Mouse (Mus musculus): ENCODE data around the gene Ercc1. TPM values are rescaled to one million over a fixed set of nuclear protein-coding genes. Genes with fewer than 3 reads are reported as not detected.
A peak's percentile ranks its signal among the peaks of the same experiment; 100 is the strongest.

Gene Ercc1
- polyA plus RNA-seq, 1 experiment from 2014 or later = 108 TPM

DNA sequence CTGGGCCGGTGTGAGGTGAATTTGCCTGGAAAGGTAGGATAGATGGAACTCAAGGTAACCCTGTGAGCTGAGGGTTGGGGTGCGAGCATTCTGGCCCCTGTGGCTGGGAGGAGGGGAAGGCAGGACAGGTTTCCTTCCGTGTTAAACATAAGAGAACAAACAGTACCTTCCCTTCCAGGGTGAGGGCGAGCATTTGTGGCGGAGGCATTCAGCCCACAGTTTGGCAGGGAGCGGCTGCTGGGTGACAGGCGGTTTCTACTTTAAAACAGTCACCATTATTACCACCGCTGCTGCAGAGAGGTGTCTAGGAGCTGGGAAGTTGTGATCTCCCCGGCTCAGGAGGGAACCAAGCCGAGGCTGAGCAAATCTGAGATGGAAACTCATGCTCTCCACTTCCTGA lies 7.5 kb upstream of the Ercc1 start:
- DNase-seq (ENCODE audit: low spot score) (no peak), ATAC-seq (ENCODE audit: low FRiP score) (no peak)
- 66% methylated on average over 10 of the region's 10 CpGs for WGBS
- Histone ChIP-seq H3K27ac (ENCODE audit: low read depth, low read length) (no peak overlapping the region), H3K4me1 (replicated peaks; ENCODE audit: control insufficient read depth, insufficient read depth, low read length) (no peaks in the 10 kb centered on the region), H3K9ac (ENCODE audit: low read depth, low read length) (no peak overlapping the region), H3K9me3 (ENCODE audit: control insufficient read depth, low read length) (no peaks in the 10 kb centered on the region), H3K4me3 (ENCODE audit: low read depth, low read length) (no peak overlapping the region), H3K36me3 (ENCODE audit: control insufficient read depth, insufficient read depth, low read length) (no peaks in the 10 kb centered on the region), H3K27me3 (ENCODE audit: control insufficient read depth, insufficient read depth, low read length) (peaks cover 11% of the 10 kb centered on the region), H3K4me2 (replicated peaks; ENCODE audit: low read depth, low read length) (no peak overlapping the region)

DNA sequence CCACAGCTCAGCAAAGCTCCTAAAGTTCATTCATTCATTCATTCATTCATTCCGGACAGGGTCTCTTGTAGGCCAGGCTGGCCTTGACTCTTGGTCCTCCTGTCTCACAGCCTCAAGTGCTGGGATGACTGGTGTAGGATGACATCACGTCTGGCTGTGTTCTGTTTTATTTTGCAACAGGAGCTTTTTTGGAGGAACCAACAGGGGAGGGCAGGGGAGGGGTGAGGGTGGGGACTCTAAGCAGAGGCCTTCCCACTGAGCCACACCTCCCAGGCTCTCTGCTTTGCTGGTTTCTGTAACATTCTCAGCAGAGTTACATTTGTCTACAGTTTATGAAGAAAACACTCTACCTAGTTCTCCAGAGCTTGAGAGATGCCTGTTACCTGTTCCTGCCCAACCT lies 6.5 kb upstream of the Ercc1 start:
- DNase-seq (ENCODE audit: low spot score) (no peak), ATAC-seq (ENCODE audit: low FRiP score) (no peak)
- Histone ChIP-seq H3K27me3 (ENCODE audit: control insufficient read depth, insufficient read depth, low read length) (peaks cover 12% of the 10 kb centered on the region), H3K4me1 (replicated peaks; ENCODE audit: control insufficient read depth, insufficient read depth, low read length) (0 out of 2 replicates have a peak, but pooled peaks cover 3% of the 10 kb centered on the region), H3K4me3 (ENCODE audit: low read depth, low read length) (no peak overlapping the region), H3K4me2 (replicated peaks; ENCODE audit: low read depth, low read length) (no peak overlapping the region), H3K36me3 (ENCODE audit: control insufficient read depth, insufficient read depth, low read length) (no peaks in the 10 kb centered on the region), H3K9me3 (ENCODE audit: control insufficient read depth, low read length) (no peaks in the 10 kb centered on the region), H3K27ac (ENCODE audit: low read depth, low read length) (no peak overlapping the region), H3K9ac (ENCODE audit: low read depth, low read length) (no peak overlapping the region)
- 62% methylated on average over 2 of the region's 2 CpGs for WGBS

DNA sequence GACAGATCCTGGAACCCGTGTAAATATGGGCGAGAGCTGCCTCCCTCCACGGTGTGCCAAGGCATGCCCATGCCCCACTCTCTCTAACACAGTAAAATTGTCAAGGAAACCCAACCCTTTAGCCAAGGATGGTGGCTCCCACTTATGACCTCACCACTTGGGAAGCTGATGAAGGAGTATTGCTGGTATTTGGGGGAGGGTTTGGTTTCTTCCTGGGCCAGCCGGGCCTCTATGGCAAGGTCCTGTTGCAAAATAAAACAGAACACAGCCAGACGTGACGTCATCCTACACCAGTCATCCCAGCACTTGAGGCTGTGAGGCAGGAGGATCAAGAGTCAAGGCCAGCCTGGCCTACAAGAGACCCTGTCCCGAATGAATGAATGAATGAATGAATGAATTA lies 6.0 kb upstream of the Ercc1 start:
- DNase-seq (ENCODE audit: low spot score) (no peak), ATAC-seq (ENCODE audit: low FRiP score) (no peak)
- H3K9ac ChIP-seq (ENCODE audit: low read depth, low read length) = no peak overlapping the region
- no peaks in the 10 kb centered on the region for H3K9me3 ChIP-seq (ENCODE audit: control insufficient read depth, low read length)
- H3K4me3 ChIP-seq (ENCODE audit: low read depth, low read length) = no peak overlapping the region
- H3K4me2 ChIP-seq (replicated peaks; ENCODE audit: low read depth, low read length) = no peak overlapping the region
- H3K36me3 ChIP-seq (ENCODE audit: control insufficient read depth, insufficient read depth, low read length) = no peaks in the 10 kb centered on the region
- H3K4me1 ChIP-seq (replicated peaks; ENCODE audit: control insufficient read depth, insufficient read depth, low read length) = 0 out of 2 replicates have a peak, but pooled peaks cover 3% of the 10 kb centered on the region
- 82% methylated on average over 7 of the region's 7 CpGs for WGBS
- peaks cover 12% of the 10 kb centered on the region for H3K27me3 ChIP-seq (ENCODE audit: control insufficient read depth, insufficient read depth, low read length)
- H3K27ac ChIP-seq (ENCODE audit: low read depth, low read length) = no peak overlapping the region

DNA sequence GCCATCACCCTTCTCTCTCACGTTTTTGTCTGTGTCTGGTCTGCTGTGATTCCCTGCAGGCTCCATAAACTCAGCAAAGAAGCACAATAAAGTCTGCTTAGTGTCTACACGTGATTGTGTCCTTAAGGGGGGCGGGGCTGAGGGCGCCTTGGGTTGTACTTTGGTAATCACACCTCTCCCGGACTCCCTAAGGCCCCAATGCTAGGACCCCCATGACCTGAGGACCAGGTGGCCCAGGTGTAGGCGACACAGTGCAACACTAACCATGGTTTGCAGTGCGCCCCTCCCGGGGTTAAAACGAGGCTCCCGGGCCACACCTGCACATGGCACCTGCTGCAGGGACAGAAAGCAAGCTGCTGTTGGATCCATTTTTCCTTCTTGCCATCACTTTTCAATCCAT lies 3.3 kb upstream of the Ercc1 start:
- 20% methylated on average over 10 of the region's 10 CpGs for WGBS
- no peak overlapping the region for H3K4me3 ChIP-seq (ENCODE audit: low read depth, low read length)

DNA sequence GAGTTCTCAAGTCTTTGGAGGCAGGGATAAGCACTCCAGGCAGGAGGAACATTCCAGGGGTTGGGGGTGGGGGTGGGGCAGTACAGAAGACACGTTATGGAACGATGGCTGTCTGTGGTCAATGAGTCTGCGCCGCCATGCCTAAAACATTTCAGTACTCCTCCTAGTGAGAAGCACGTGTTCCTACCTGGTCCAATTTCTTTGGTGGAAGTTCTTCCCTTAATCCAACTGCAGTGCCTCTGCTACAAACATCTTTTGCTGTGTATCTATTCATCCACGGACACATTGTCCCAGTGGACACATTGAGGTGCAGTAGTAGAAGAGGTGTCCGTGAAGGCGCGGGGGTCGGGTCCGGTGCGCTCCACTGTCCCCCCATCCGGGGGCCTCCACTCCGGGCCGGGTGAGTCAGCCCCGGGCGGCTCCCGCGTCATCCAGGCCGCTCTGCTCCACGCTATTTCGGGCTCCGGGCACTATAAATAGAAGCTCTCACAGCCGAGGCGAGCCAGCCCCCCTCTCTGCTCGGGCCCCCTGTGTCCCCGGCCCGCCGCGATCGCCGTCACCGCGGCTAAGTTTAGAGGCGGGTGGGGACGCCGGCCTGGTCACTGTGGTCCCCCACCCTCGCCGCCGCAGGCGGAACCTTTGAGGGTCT lies 2.7 kb upstream of the Ercc1 start:
- Histone ChIP-seq H3K27me3 (ENCODE audit: control insufficient read depth, insufficient read depth, low read length) (peaks cover 12% of the 10 kb centered on the region), H3K4me1 (replicated peaks; ENCODE audit: control insufficient read depth, insufficient read depth, low read length) (0 out of 2 replicates have a peak, but pooled peaks cover 5% of the 10 kb centered on the region), H3K4me2 (replicated peaks; ENCODE audit: low read depth, low read length) (peak overlapping the region; percentile 88), H3K27ac (ENCODE audit: low read depth, low read length) (no peak overlapping the region), H3K9ac (ENCODE audit: low read depth, low read length) (peak overlapping the region; percentile 46), H3K4me3 (ENCODE audit: low read depth, low read length) (peak overlapping the region; percentile 47), H3K9me3 (ENCODE audit: control insufficient read depth, low read length) (no peaks in the 10 kb centered on the region), H3K36me3 (ENCODE audit: control insufficient read depth, insufficient read depth, low read length) (no peaks in the 10 kb centered on the region)
- 2% methylated on average over 40 of the region's 41 CpGs for WGBS
- ATAC-seq (ENCODE audit: low FRiP score) (no peak), DNase-seq (ENCODE audit: low spot score) (peak; percentile 35)

More for the DNA sequence above, 3.3 kb upstream of the Ercc1 start:
- no peaks in the 10 kb centered on the region for H3K9me3 ChIP-seq (ENCODE audit: control insufficient read depth, low read length)
- H3K4me1 ChIP-seq (replicated peaks; ENCODE audit: control insufficient read depth, insufficient read depth, low read length) = 0 out of 2 replicates have a peak, but pooled peaks cover 5% of the 10 kb centered on the region
- DNase-seq (ENCODE audit: low spot score) = no peak
- H3K27me3 ChIP-seq (ENCODE audit: control insufficient read depth, insufficient read depth, low read length) = peaks cover 12% of the 10 kb centered on the region
- H3K36me3 ChIP-seq (ENCODE audit: control insufficient read depth, insufficient read depth, low read length) = no peaks in the 10 kb centered on the region
- no peak overlapping the region for H3K4me2 ChIP-seq (replicated peaks; ENCODE audit: low read depth, low read length)
- H3K27ac ChIP-seq (ENCODE audit: low read depth, low read length) = no peak overlapping the region
- H3K9ac ChIP-seq (ENCODE audit: low read depth, low read length) = peak overlapping the region; percentile 8; the same call in 1 of the 2 replicates
- ATAC-seq (ENCODE audit: low FRiP score) = no peak

DNA sequence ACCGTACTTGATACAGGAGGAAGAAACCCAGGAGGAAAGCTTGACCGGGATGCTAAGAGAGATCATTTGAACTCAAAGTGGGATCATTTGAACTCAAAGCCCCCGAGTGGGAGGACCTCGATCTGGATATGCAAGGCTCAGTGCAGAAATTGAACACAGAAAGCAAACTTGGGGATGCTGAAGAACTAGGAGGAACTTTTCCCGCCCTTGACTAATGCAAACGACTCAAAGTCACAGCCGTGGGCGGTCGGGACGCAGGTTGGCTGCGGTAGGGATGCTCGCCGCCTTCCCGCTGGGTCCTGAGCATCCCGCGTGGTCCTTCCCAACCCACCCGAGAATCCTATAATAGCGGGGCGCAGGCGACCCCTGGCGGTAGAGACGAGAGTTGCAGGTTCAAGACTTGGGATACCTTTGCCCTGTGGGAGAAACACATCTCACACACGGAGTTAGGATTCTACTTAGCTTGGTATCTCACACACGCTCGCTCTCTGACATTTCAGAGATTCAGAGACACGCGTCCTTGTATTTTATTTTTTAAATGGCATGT lies 2.0 kb upstream of the Ercc1 start:
- H3K9me3 ChIP-seq (ENCODE audit: control insufficient read depth, low read length) = no peaks in the 10 kb centered on the region
- H3K36me3 ChIP-seq (ENCODE audit: control insufficient read depth, insufficient read depth, low read length) = no peaks in the 10 kb centered on the region
- peak; percentile 94 for DNase-seq (ENCODE audit: low spot score)
- ATAC-seq (ENCODE audit: low FRiP score) = no peak; the same call in 1 of the 2 replicates
- peak overlapping the region; percentile 47 for H3K4me3 ChIP-seq (ENCODE audit: low read depth, low read length)
- peak overlapping the region; percentile 88 for H3K4me2 ChIP-seq (replicated peaks; ENCODE audit: low read depth, low read length)
- H3K27me3 ChIP-seq (ENCODE audit: control insufficient read depth, insufficient read depth, low read length) = peaks cover 12% of the 10 kb centered on the region
- H3K27ac ChIP-seq (ENCODE audit: low read depth, low read length) = no peak overlapping the region
- H3K4me1 ChIP-seq (replicated peaks; ENCODE audit: control insufficient read depth, insufficient read depth, low read length) = 0 out of 2 replicates have a peak, but pooled peaks cover 5% of the 10 kb centered on the region
- WGBS = under 1% methylated on average over 27 of the region's 27 CpGs
- H3K9ac ChIP-seq (ENCODE audit: low read depth, low read length) = peak overlapping the region; percentile 46

DNA sequence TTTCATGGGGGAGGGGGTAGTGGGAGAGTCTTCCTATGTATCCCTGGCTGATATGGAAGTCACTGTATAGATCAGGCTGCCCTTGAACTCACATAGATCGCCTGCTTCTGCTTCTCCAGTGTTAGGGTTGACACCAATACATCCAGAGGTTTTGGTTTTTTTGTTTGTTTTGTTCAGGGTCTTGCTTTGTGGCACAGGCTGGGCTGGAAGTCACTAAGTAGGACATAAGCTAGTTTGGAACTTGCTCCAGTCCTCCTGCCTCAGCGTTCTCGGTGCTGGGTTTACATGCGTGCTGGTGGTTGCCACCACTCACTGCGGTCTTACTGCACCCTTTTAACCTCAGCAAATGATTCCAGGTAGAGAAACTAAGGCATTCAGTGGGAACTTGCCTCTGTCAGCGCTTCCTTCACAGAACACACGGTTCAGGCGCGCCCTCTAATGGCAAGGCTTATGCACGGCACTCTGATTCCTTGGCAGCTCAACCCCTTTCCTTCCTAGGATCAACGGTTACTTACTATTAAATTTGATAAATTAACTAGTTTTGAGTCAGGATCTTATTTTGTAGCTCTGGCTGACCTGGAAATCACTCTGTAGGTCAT lies 1.3 kb upstream of the Ercc1 start:
- no peak overlapping the region for H3K4me3 ChIP-seq (ENCODE audit: low read depth, low read length)
- 0 out of 2 replicates have a peak, but pooled peaks cover 5% of the 10 kb centered on the region for H3K4me1 ChIP-seq (replicated peaks; ENCODE audit: control insufficient read depth, insufficient read depth, low read length)
- H3K9ac ChIP-seq (ENCODE audit: low read depth, low read length) = no peak overlapping the region
- H3K4me2 ChIP-seq (replicated peaks; ENCODE audit: low read depth, low read length) = no peak overlapping the region
- peaks cover 12% of the 10 kb centered on the region for H3K27me3 ChIP-seq (ENCODE audit: control insufficient read depth, insufficient read depth, low read length)
- no peaks in the 10 kb centered on the region for H3K9me3 ChIP-seq (ENCODE audit: control insufficient read depth, low read length)
- no peak overlapping the region for H3K27ac ChIP-seq (ENCODE audit: low read depth, low read length)
- DNase-seq (ENCODE audit: low spot score) (peak; percentile 92), ATAC-seq (ENCODE audit: low FRiP score) (no peak)
- WGBS = 2% methylated on average over 11 of the region's 11 CpGs
- H3K36me3 ChIP-seq (ENCODE audit: control insufficient read depth, insufficient read depth, low read length) = no peaks in the 10 kb centered on the region

DNA sequence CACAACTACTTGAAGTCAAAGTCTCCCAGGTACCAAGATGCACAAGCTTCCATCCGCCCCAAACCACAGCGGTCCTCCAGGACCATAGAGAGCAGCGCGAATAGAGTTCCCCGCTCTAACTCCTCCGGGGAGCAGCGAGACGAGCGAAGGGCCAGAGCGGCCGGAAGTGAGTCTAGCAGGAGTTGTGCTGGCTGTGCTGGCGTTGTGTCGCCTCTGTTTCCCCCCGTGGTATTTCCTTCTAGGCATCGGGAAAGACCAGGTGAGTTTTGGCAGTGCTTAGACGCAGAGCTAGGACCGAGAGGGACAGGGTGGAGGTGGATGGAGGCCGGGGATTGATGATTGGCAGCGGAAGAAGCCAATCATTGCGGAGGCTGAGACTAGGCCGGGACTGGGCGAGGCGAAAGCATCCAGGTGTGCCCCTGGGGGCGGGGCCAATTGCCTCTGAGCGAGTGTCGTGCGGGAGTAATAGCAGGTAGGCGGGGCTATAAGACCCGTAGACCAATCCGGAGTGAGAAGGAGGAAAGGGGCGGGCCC lies 427 bp downstream of the Ercc1 start:
- Histone ChIP-seq H3K4me2 (replicated peaks; ENCODE audit: low read depth, low read length) (peak overlapping the region; percentile 85), H3K4me1 (replicated peaks; ENCODE audit: control insufficient read depth, insufficient read depth, low read length) (0 out of 2 replicates have a peak, but pooled peaks cover 5% of the 10 kb centered on the region), H3K27ac (ENCODE audit: low read depth, low read length) (peak overlapping the region; percentile 48; the same call in 1 of the 2 replicates), H3K9ac (ENCODE audit: low read depth, low read length) (peak overlapping the region; percentile 64), H3K4me3 (ENCODE audit: low read depth, low read length) (peak overlapping the region; percentile 55), H3K9me3 (ENCODE audit: control insufficient read depth, low read length) (no peaks in the 10 kb centered on the region), H3K27me3 (ENCODE audit: control insufficient read depth, insufficient read depth, low read length) (peaks cover 12% of the 10 kb centered on the region), H3K36me3 (ENCODE audit: control insufficient read depth, insufficient read depth, low read length) (no peaks in the 10 kb centered on the region)
- ATAC-seq (ENCODE audit: low FRiP score) = peak; percentile 95
- DNase-seq (ENCODE audit: low spot score) = peak; percentile 96
- WGBS = 1% methylated on average over 31 of the region's 31 CpGs
